Mouse (Mus musculus) liver, postnatal 0 days (tissue): ENCODE results near the gene 1700012A03Rik. TPM values are rescaled to one million over a fixed set of nuclear protein-coding genes. Genes with fewer than 3 reads are reported as not detected.

Experiments
- ATAC-seq: fragments of 200-750 bp; cut with Nextera tagmentation; 2 replicates; pipeline ENCODE4 v1.8.0; 2017; ENCODE audit warnings: mild to moderate bottlenecking, moderate library complexity
- DNase-seq: peaks from one replicate; pipeline ENCODE4 v3.0.0-alpha.2; 2016
- H3K27ac ChIP-seq: fragments of 300-500 bp; sonication (generic); 2 replicates; pipeline ENCODE4 v1.5.1; 2014; ENCODE audit warnings: antibody characterized with exemption, moderate library complexity, mild to moderate bottlenecking, low read depth
- H3K27me3 ChIP-seq: fragments of 300-500 bp; sonication (generic); 2 replicates; pipeline ENCODE4 v1.6.1; 2014; ENCODE audit warnings: low read length, control low read depth, mixed read lengths; ENCODE audit not compliant: insufficient read depth
- H3K36me3 ChIP-seq: fragments of 300-500 bp; sonication (generic); replicated peaks from 2 replicates; pipeline ENCODE4 v1.6.1; 2014; ENCODE audit warnings: mild to moderate bottlenecking, control low read depth, low read length, moderate library complexity, mixed read lengths; ENCODE audit not compliant: insufficient read depth
- H3K4me1 ChIP-seq: fragments of 300-500 bp; sonication (generic); 2 replicates; pipeline ENCODE4 v1.6.1; 2014; ENCODE audit warnings: antibody characterized with exemption, mild to moderate bottlenecking, control low read depth; ENCODE audit not compliant: insufficient read depth
- H3K4me2 ChIP-seq: fragments of 300-500 bp; sonication (generic); 2 replicates; pipeline ENCODE4 v1.6.1; 2014; ENCODE audit warnings: low read depth, mild to moderate bottlenecking, low read length, moderate library complexity, mixed read lengths
- H3K4me3 ChIP-seq: fragments of 300-500 bp; sonication (generic); 2 replicates; pipeline ENCODE4 v1.5.1; 2014; ENCODE audit warnings: low read depth, low read length
- H3K9ac ChIP-seq: fragments of 300-500 bp; sonication (generic); replicated peaks from 2 replicates; pipeline ENCODE4 v1.6.1; 2014; ENCODE audit warnings: mild to moderate bottlenecking, moderate library complexity
- H3K9me3 ChIP-seq: fragments of 300-500 bp; sonication (generic); 2 replicates; pipeline ENCODE4 v1.6.1; 2016; ENCODE audit warnings: mild to moderate bottlenecking, control low read depth, low read length, mixed read lengths
- CTCF ChIP-seq: sonication (generic); IDR thresholded peaks from 2 replicates; pipeline ENCODE4 v1.5.1; 2016; ENCODE audit warnings: antibody characterized with exemption, low read depth
- EP300 ChIP-seq: IDR thresholded peaks from 2 replicates; pipeline ENCODE4 v1.6.1; 2016; ENCODE audit warnings: antibody characterized with exemption, low read depth, mild to moderate bottlenecking
- WGBS: fragments of 180-500 bp; shearing (Covaris S2); extraction: QIAGEN DNeasy Blood & Tissue Kit; methylation state at CpG from one replicate; pipeline ENCODE4 v1.1.7; 2014; ENCODE audit not compliant: insufficient replicate concordance; 5-methylcytosine and 5-hydroxymethylcytosine counted together
- polyA plus RNA-seq: library from polyadenylated mRNA; unstranded; fragments of >200 nt; fragmentation: Nextera tagmentation; extraction: Ambion mirVana; gene quantifications from 2 replicates; pipeline ENCODE4 v1.2.1, GENCODE M21; 2015

1700012A03Rik gene
- polyA plus RNA-seq, 1 experiment from 2014 or later: not detected

GRCm38 (mm10) chr6:32045344-32045743 lies 4.7 kb upstream of the 1700012A03Rik start:
- Histone ChIP-seq H3K9ac (no peak overlapping the region), H3K27me3 (no peaks in the 10 kb centered on the region), H3K4me1 (no peaks in the 10 kb centered on the region), H3K4me3 (no peak overlapping the region), H3K36me3 (no peaks in the 10 kb centered on the region), H3K4me2 (no peak overlapping the region), H3K27ac (no peak overlapping the region), H3K9me3 (no peaks in the 10 kb centered on the region)
- TF ChIP-seq EP300 (no peak), CTCF (no peak)
- ATAC-seq (no peak), DNase-seq (no peak)

DNA sequence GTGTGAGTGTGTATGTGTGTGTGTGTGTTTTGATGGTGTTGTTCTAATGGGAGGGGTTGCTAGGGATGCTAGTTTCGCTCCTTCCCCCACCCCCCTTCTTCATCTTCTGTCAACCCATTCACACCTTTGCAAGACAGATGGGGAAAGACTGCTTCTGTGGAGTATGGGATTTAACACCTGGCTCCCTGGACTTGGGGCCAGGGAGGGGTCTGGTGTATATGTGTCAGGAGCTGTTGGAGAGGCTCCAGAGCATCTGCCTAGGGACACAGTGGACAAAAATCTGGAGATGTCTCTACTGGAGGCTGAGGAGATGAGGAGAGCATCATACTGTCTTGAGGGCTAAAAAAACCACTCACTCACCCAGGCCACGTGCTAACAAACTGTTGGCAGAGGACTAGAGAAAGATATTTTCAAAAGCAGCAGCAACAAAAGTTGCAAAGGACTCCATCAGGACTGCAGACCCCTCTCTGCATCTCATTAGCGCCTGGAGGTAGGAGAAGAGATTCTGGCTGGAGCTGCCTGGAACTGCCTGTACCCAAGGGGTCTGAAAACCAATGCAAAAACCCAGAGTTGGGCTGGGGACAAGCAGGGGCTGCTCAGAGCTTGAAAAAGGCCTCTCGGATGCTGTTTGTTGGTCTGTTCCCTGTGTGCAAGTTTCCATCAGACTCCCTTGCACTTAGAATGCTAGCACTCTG lies 643 bp upstream of the 1700012A03Rik start:
- no peak for ATAC-seq
- Histone ChIP-seq H3K9ac (no peak overlapping the region), H3K4me3 (no peak overlapping the region), H3K27me3 (no peaks in the 10 kb centered on the region), H3K4me2 (no peak overlapping the region), H3K27ac (no peak overlapping the region), H3K36me3 (no peaks in the 10 kb centered on the region), H3K4me1 (no peaks in the 10 kb centered on the region), H3K9me3 (no peaks in the 10 kb centered on the region)
- TF ChIP-seq EP300 (no peak), CTCF (no peak)
- no peak for DNase-seq
- 57% methylated on average over 4 of the region's 4 CpGs for WGBS

DNA sequence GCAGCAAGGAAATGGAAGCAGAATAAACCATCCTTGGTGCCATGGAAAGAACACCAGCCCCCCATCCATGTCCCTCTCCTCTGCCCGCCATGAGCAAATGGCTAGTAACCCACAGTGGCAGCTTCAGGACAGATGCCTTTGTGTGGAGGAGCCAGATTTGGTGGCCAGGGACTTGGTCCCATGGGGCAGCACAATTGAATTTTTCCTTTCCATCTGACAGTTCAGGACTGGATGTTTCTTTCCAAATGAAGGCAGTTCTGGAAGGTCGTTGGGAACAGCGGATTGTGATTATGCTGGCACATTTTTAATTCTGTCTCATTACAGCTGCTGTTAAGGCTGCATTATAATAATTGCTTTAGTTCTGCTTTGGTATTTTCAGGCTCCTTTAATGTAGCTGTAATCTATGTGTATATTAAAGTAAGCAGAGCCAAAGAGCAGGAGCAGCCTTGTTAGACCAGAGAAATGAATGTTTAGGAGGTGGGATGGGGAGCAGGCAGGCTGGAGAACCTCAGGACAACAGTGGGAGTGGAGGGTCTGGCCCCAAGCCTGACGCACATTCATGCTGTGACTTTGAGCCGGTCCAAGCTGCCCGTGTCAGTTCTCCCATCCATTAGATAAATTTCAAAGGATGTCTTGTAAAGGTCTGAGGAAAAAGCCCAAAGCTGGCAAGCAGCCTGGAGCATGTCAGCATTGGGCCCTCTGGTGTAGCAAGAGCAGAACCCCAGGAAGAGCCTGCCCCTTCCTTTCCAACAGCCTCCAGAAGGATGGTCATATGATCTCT lies 2.3 kb downstream of the 1700012A03Rik start:
- TF ChIP-seq EP300: no peak
- TF ChIP-seq CTCF: no peak
- Histone ChIP-seq H3K27ac (no peak overlapping the region), H3K36me3 (no peaks in the 10 kb centered on the region), H3K9ac (no peak overlapping the region), H3K4me3 (no peak overlapping the region), H3K27me3 (no peaks in the 10 kb centered on the region), H3K4me2 (no peak overlapping the region), H3K9me3 (no peaks in the 10 kb centered on the region), H3K4me1 (no peaks in the 10 kb centered on the region)
- no peak for DNase-seq
- ATAC-seq: no peak
- WGBS: 71% methylated on average over 6 of the region's 6 CpGs

DNA sequence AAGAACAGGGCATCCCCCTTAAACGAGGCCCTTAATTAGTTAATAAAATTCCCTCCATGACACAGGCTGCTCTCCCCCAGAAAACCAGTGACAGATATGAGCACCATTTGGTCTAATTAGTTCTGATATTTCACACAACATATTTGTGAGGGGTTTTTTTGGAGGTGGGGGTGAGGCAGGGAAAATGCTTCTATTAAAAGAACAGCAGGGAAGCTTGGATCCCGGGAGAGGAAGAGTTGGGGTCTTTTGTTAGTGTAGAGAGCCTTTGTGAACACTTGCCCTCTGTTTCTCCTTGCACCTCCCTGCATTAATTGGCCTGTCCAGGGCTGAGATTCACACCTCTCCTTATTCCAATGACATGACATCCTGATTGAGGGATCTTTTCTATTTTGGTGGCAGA lies 6.5 kb downstream of the 1700012A03Rik start:
- no peak for TF ChIP-seq EP300
- TF ChIP-seq CTCF: no peak
- ATAC-seq: no peak
- no peak overlapping the region for H3K27ac ChIP-seq
- 52% methylated on average over 2 of the region's 2 CpGs for WGBS
- DNase-seq: no peak
- H3K4me2 ChIP-seq: no peak overlapping the region
- H3K4me3 ChIP-seq: no peak overlapping the region
- no peaks in the 10 kb centered on the region for H3K9me3 ChIP-seq
- H3K36me3 ChIP-seq: no peaks in the 10 kb centered on the region
- no peaks in the 10 kb centered on the region for H3K27me3 ChIP-seq
- H3K4me1 ChIP-seq: no peaks in the 10 kb centered on the region
- no peak overlapping the region for H3K9ac ChIP-seq

GRCm38 (mm10) chr6:32058571-32058970 lies 8.5 kb downstream of the 1700012A03Rik start:
- H3K4me2 ChIP-seq: no peak overlapping the region
- no peaks in the 10 kb centered on the region for H3K27me3 ChIP-seq
- H3K36me3 ChIP-seq: no peaks in the 10 kb centered on the region
- TF ChIP-seq EP300 (no peak), CTCF (no peak)
- no peaks in the 10 kb centered on the region for H3K9me3 ChIP-seq
- DNase-seq: no peak
- no peak overlapping the region for H3K4me3 ChIP-seq
- no peak overlapping the region for H3K9ac ChIP-seq
- WGBS: 90% methylated on average over 2 of the region's 2 CpGs
- no peaks in the 10 kb centered on the region for H3K4me1 ChIP-seq
- no peak for ATAC-seq
- no peak overlapping the region for H3K27ac ChIP-seq

- no peak overlapping the region for H3K9ac ChIP-seq
- ATAC-seq: no peak
Observed at GRCm38 (mm10) chr6:32060641-32061040, 10.6 kb downstream of the 1700012A03Rik start.

More at GRCm38 (mm10) chr6:32060641-32061040, 10.6 kb downstream of the 1700012A03Rik start:
- Histone ChIP-seq H3K27me3 (no peaks in the 10 kb centered on the region), H3K27ac (no peak overlapping the region), H3K4me2 (no peak overlapping the region), H3K4me1 (no peaks in the 10 kb centered on the region), H3K9me3 (no peaks in the 10 kb centered on the region), H3K4me3 (no peak overlapping the region), H3K36me3 (no peaks in the 10 kb centered on the region)
- TF ChIP-seq CTCF: no peak
- TF ChIP-seq EP300: no peak
- WGBS: 63% methylated on average over 2 of the region's 2 CpGs
- DNase-seq: no peak
